10 mouse cellular contexts compared by ENCODE assay signal in the genomic region with DNA sequence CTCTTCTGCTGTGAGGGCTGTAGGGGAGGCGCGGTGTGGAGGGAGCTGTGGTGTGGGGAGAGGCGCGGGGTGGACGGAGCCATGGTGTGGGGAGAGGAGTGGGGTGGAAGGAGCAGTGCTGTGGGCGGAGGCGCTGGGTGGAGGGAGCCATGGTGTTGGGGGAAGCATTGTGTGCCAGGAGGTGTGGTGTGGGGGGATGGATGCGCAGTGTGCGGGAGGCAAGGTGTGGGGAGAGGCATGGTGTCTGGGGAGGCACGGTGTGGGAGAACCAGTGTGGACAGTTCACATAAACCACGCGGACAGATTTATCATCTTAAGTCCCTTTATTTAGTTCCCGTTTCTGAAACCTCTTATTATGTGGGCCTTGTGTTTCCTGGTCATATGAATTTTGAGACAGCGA.
DNase-seq lines count a peak whose midpoint lies in the region; ATAC-seq lines count a peak whose summit lies in the region.
"Had no signal": no experiment of that assay in that cellular context is flagged by ENCODE, and none has a peak within 500 bp of the region (broad histone marks: within the 10 kb centered on the region; RNA-seq: fewer than 3 reads in every experiment).

No protein-coding gene starts in this region.

- no peak overlapping the region for H3K4me3 ChIP-seq in heart, embryonic 10.5 days
- H3K4me3 ChIP-seq in midbrain, embryonic 13.5 days (replicated peaks), result no peak overlapping the region
- H3K4me3 ChIP-seq in midbrain, embryonic 16.5 days (ENCODE audit: low read depth, low read length), result no peak overlapping the region
- H3K4me3 ChIP-seq in heart, embryonic 15.5 days, result no peak overlapping the region
- H3K4me3 ChIP-seq in stomach, embryonic 15.5 days (replicated peaks), result no peak overlapping the region
- H3K4me3 ChIP-seq: forebrain, embryonic 13.5 days had no signal

- DNase-seq in heart, embryonic 10.5 days (ENCODE audit: low spot score), result no peak
- no peak for DNase-seq in heart, adult 8-10 months (ENCODE audit: low spot score)
- no peak for DNase-seq in layer of hippocampus, postnatal 10 days (ENCODE audit: low spot score in 2 of 2)
- no peak for DNase-seq in c-Kit-positive CD71-positive TER-119-positive erythroid progenitor cells, embryonic 14.5 days (ENCODE audit: low spot score)
- DNase-seq: left cerebral cortex, postnatal 4 days had no signal

- ATAC-seq in midbrain, embryonic 13.5 days, result peak; percentile 43; the same call in 1 of the 2 replicates
- ATAC-seq in midbrain, embryonic 16.5 days, result no peak
- ATAC-seq in heart, embryonic 15.5 days (replicated peaks; ENCODE audit: insufficient number of reproducible peaks, insufficient read depth, low FRiP score, low read depth), result peak; percentile 33; the same call in 1 of the 2 replicates
- peak; percentile 29; the same call in 1 of the 2 replicates for ATAC-seq in stomach, embryonic 15.5 days (ENCODE audit: insufficient read depth, low FRiP score, low read depth)
- ATAC-seq: forebrain, embryonic 13.5 days had no signal

- H3K27me3 ChIP-seq in heart, embryonic 10.5 days (ENCODE audit: insufficient read depth, poor library complexity, severe bottlenecking), result no peaks in the 10 kb centered on the region
- 0 out of 2 replicates have a peak, but pooled peaks cover 18% of the 10 kb centered on the region for H3K27me3 ChIP-seq in midbrain, embryonic 13.5 days
- no peaks in the 10 kb centered on the region for H3K27me3 ChIP-seq in midbrain, embryonic 16.5 days (ENCODE audit: control insufficient read depth, insufficient read depth, low read depth, low read length)
- H3K27me3 ChIP-seq in heart, embryonic 15.5 days, result no peaks in the 10 kb centered on the region
- H3K27me3 ChIP-seq in stomach, embryonic 15.5 days (replicated peaks), result no peaks in the 10 kb centered on the region
- H3K27me3 ChIP-seq: forebrain, embryonic 13.5 days had no signal

- H3K4me2 ChIP-seq in midbrain, embryonic 13.5 days (replicated peaks), result no peak overlapping the region
- H3K4me2 ChIP-seq in midbrain, embryonic 16.5 days (ENCODE audit: low read length), result no peak overlapping the region
- no peak overlapping the region for H3K4me2 ChIP-seq in heart, embryonic 15.5 days
- H3K4me2 ChIP-seq in stomach, embryonic 15.5 days, result no peak overlapping the region
- H3K4me2 ChIP-seq: forebrain, embryonic 13.5 days had no signal

- H3K27ac ChIP-seq in heart, embryonic 10.5 days, result peak overlapping the region; percentile 78
- no peak overlapping the region for H3K27ac ChIP-seq in midbrain, embryonic 13.5 days
- no peak overlapping the region for H3K27ac ChIP-seq in midbrain, embryonic 16.5 days (ENCODE audit: low read length)
- peak overlapping the region; percentile 30; the same call in 1 of the 2 replicates for H3K27ac ChIP-seq in heart, embryonic 15.5 days
- peak overlapping the region; percentile 28; the same call in 1 of the 2 replicates for H3K27ac ChIP-seq in stomach, embryonic 15.5 days
- H3K27ac ChIP-seq: forebrain, embryonic 13.5 days had no signal

- no peaks in the 10 kb centered on the region for H3K9me3 ChIP-seq in heart, embryonic 10.5 days
- H3K9me3 ChIP-seq in midbrain, embryonic 13.5 days, result no peaks in the 10 kb centered on the region
- no peaks in the 10 kb centered on the region for H3K9me3 ChIP-seq in midbrain, embryonic 16.5 days (replicated peaks; ENCODE audit: control insufficient read depth, low read length, poor library complexity, severe bottlenecking)
- no peaks in the 10 kb centered on the region for H3K9me3 ChIP-seq in heart, embryonic 15.5 days (replicated peaks)
- H3K9me3 ChIP-seq in stomach, embryonic 15.5 days, result no peaks in the 10 kb centered on the region
- H3K9me3 ChIP-seq: forebrain, embryonic 13.5 days had no signal

- WGBS in heart, embryonic 10.5 days, result 79% methylated on average over 14 of the region's 14 CpGs
- WGBS in midbrain, embryonic 13.5 days, result 92% methylated on average over 14 of the region's 14 CpGs
- WGBS in midbrain, embryonic 16.5 days, result 95% methylated on average over 14 of the region's 14 CpGs
- 73% methylated on average over 14 of the region's 14 CpGs for WGBS in heart, embryonic 15.5 days
- 68% methylated on average over 14 of the region's 14 CpGs for WGBS in stomach, embryonic 15.5 days

- no peaks in the 10 kb centered on the region for H3K36me3 ChIP-seq in heart, embryonic 10.5 days
- H3K36me3 ChIP-seq in midbrain, embryonic 13.5 days, result no peaks in the 10 kb centered on the region
- H3K36me3 ChIP-seq in midbrain, embryonic 16.5 days (ENCODE audit: control insufficient read depth, insufficient read depth, low read length), result no peaks in the 10 kb centered on the region
- H3K36me3 ChIP-seq in heart, embryonic 15.5 days, result no peaks in the 10 kb centered on the region
- H3K36me3 ChIP-seq in stomach, embryonic 15.5 days, result no peaks in the 10 kb centered on the region

- no peak overlapping the region for H3K9ac ChIP-seq in midbrain, embryonic 13.5 days (replicated peaks)
- H3K9ac ChIP-seq in midbrain, embryonic 16.5 days (ENCODE audit: low read depth, low read length), result no peak overlapping the region
- no peak overlapping the region for H3K9ac ChIP-seq in heart, embryonic 15.5 days
- no peak overlapping the region for H3K9ac ChIP-seq in stomach, embryonic 15.5 days
- H3K9ac ChIP-seq: forebrain, embryonic 13.5 days had no signal

- H3K4me1 ChIP-seq in heart, embryonic 10.5 days, result peaks cover 56% of the 10 kb centered on the region
- H3K4me1 ChIP-seq in midbrain, embryonic 13.5 days (replicated peaks), result peaks cover 12% of the 10 kb centered on the region; the same call in 1 of the 2 replicates
- H3K4me1 ChIP-seq in midbrain, embryonic 16.5 days (ENCODE audit: control insufficient read depth, insufficient read depth, low read length), result no peaks in the 10 kb centered on the region
- peaks cover 8% of the 10 kb centered on the region for H3K4me1 ChIP-seq in heart, embryonic 15.5 days (replicated peaks)
- H3K4me1 ChIP-seq in stomach, embryonic 15.5 days, result peaks cover 33% of the 10 kb centered on the region

Comparison
In these comparisons a context has a peak if more than half of its experiments do, and no peak if none do; other contexts are left out.
1. H3K27ac ChIP-seq: peak in heart, embryonic 10.5 days (single experiment), heart, embryonic 15.5 days (single experiment) and stomach, embryonic 15.5 days (single experiment); none in midbrain, embryonic 13.5 days (single experiment) and midbrain, embryonic 16.5 days (single experiment).